Mouse (Mus musculus) lung, postnatal 14 days (tissue): ENCODE measurements at regions not wholly inside any gene's neighbourhood (a gene's known extent, or its start where the extent isn't known, plus 50 kb on each side); places are given as distances from the start of the nearest gene placed in this dataset.

Source experiments
- DNase-seq: peaks from one replicate; pipeline ENCODE4 v3.0.0; 2021

- peak; percentile 16 for DNase-seq
Observed at GRCm38 (mm10) chr2:99236968-99237367, 569.9 kb upstream of the Gm10800 start.
